Mouse (Mus musculus) neural tube, embryonic 10.5 days (tissue): Measurements from ENCODE around the gene Gm20662.
"Not testable (repeated sequence)": the region's sequence is repeated elsewhere in the genome, so short reads cannot be mapped to it uniquely, and the experiment has no call there.

Source experiments
- DNase-seq: peaks from one replicate; pipeline ENCODE4 v3.0.0-alpha.2; 2017; ENCODE audit warnings: low spot score; ENCODE audit errors: extremely low spot score

Gene Gm20662

GRCm38 (mm10) chr9:108003531-108003890 is 7.4 kb downstream of the Gm20662 start:
- DNase-seq: no peak

GRCm38 (mm10) chr9:108008041-108008440 is 11.9 kb downstream of the Gm20662 start:
- no peak for DNase-seq

- no peak for DNase-seq
Measured at GRCm38 (mm10) chr9:108010385-108010784, 14.2 kb downstream of the Gm20662 start.

GRCm38 (mm10) chr9:108013577-108013976 is 17.4 kb downstream of the Gm20662 start:
- not testable (repeated sequence) for DNase-seq

GRCm38 (mm10) chr9:108017127-108017526 is 21.0 kb downstream of the Gm20662 start:
- DNase-seq: no peak

- DNase-seq: no peak
Measured at GRCm38 (mm10) chr9:108020741-108021140, 24.6 kb downstream of the Gm20662 start.

- DNase-seq: no peak
Measured at GRCm38 (mm10) chr9:108023216-108023615, 27.1 kb downstream of the Gm20662 start.

- no peak for DNase-seq
Measured at GRCm38 (mm10) chr9:108026584-108026983, 30.4 kb downstream of the Gm20662 start.

- no peak for DNase-seq
Measured at GRCm38 (mm10) chr9:108027867-108028266, 31.7 kb downstream of the Gm20662 start.

GRCm38 (mm10) chr9:108032126-108032525 is 36.0 kb downstream of the Gm20662 start:
- no peak for DNase-seq

- no peak for DNase-seq
Measured at GRCm38 (mm10) chr9:108035331-108036156, 39.4 kb downstream of the Gm20662 start.

- DNase-seq: no peak
Measured at GRCm38 (mm10) chr9:108044751-108045492, 48.8 kb downstream of the Gm20662 start.

- DNase-seq: no peak
Measured at GRCm38 (mm10) chr9:108046582-108046981, 50.4 kb downstream of the Gm20662 start.

GRCm38 (mm10) chr9:108047601-108048565 is 51.7 kb downstream of the Gm20662 start:
- no peak for DNase-seq

- no peak for DNase-seq
Measured at GRCm38 (mm10) chr9:108048566-108048955, 52.4 kb downstream of the Gm20662 start.

GRCm38 (mm10) chr9:108049016-108049455 is 52.9 kb downstream of the Gm20662 start, which contains the start of gene Gmppb:
Gmppb (plus strand) TSS chr9:108049242.
- peak; percentile 91 for DNase-seq

GRCm38 (mm10) chr9:108049561-108050251 is 53.6 kb downstream of the Gm20662 start:
- no peak for DNase-seq

- DNase-seq: no peak
Measured at GRCm38 (mm10) chr9:108051184-108051930, 55.2 kb downstream of the Gm20662 start.

GRCm38 (mm10) chr9:108051931-108052220 is 55.7 kb downstream of the Gm20662 start:
- DNase-seq: no peak

GRCm38 (mm10) chr9:108052411-108052810 is 56.3 kb downstream of the Gm20662 start:
- no peak for DNase-seq
